Mouse (Mus musculus) CD4-positive, CD25-positive, alpha-beta regulatory T cell, adult 9 weeks (primary cell): ENCODE measurements around the gene Vmn1r204. TPM values are rescaled to one million over a fixed set of nuclear protein-coding genes. Genes with fewer than 3 reads are reported as not detected.

ENCODE experiments used
- polyA plus RNA-seq: library from polyadenylated mRNA; unstranded; fragments of 100-300 nt; shearing (Covaris generic); gene quantifications from one replicate; pipeline ENCODE4 v1.2.1, GENCODE M21; 2017

The Vmn1r204 gene
- not detected for polyA plus RNA-seq

DNA sequence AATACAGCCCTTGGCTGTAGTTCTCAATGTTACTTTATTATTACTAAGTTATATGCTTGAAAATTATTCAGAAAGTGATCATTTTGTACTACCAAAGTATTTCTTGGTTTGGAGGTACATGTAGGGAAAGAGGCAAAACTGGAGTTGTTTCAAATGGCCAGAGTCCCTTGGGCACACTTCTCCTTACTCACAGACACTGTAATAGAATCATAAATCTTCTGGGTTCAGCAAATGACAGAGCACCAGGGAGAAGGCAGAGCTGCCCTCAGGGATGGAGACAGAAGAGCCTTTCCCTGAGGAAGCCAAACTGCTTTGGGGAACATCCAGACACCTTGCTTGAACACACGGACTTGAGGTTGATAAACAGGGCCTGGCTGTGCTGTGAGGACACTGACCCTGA is at the start of gene Vmn1r204:
TSS of gene Vmn1r204 (plus strand) at position 301 of the 400 bp plus-strand sequence.

DNA sequence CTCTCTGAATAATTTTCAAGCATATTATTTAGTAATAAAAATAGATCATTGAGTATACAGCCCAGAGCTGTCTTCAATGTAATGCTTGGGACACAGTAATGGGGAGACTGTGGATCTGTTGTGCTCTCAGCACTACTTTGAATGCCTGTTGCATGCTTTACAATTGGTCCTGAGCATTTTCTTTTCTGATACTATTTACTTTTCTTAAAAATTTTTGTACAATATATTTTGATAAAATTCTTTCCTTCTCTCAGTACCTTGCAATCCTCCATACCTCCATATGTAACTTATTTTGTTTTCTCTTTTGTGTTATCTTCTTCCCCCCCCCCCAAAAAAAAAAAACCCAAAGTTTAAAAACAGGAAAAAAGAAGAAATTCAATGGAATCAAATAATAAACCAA is 47.7 kb upstream of the Vmn1r204 start, which contains the start of gene Vmn1r202:
TSS of gene Vmn1r202 (minus strand) at position 101 of the 400 bp plus-strand sequence.

DNA sequence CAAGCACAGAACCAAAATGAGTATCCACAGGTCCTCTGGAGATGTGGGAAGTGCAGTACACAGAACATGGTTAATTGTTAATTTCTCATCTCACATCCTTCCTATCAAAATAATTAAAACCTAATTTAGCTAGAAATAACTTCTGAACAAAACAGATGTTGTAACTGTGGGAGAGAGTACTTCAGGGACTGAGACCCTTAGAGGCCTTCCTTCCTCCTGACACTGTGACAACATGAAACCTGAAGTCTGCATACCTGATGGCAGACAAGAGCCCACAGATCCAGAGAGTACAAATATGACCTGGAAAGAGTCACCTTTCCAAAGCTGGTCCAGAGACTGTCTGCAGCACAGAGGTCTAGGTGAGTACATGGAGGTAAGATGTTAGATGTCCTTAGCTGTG is 35.2 kb upstream of the Vmn1r204 start, which contains the start of gene Vmn1r203:
TSS of gene Vmn1r203 (plus strand) at position 301 of the 400 bp plus-strand sequence.

DNA sequence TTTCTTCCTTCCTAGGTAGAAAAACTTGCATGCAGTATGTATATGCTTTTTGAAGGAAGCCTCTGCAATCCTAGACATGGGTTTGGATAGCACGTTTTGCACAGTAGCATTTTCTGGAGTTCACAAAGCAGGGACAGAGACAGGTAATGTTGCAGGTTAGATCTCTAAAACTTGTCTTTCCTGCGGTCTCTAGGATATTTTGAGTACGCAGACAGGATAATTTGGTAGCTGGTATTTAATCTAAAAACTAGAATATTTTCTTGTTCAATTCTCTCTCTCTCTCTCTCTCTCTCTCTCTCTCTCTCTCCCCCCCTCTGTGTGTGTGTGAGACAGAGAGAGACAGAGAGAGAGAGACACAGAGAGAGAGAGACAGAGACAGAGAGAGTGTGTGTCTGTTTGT is 39.9 kb downstream of the Vmn1r204 start, which contains the start of gene Vmn1r205:
TSS of gene Vmn1r205 (minus strand) at position 101 of the 400 bp plus-strand sequence.

Other genes with a start within 250 kb of the Vmn1r204 start
- 0.07 TPM for gene Vmn1r197, start 228.6 kb upstream of the Vmn1r204 start, polyA plus RNA-seq
- 0.06 TPM for gene Vmn1r198, start 202.8 kb upstream of the Vmn1r204 start, polyA plus RNA-seq
- not detected for gene Vmn1r199, start 173.4 kb upstream of the Vmn1r204 start, polyA plus RNA-seq
- not detected for gene Vmn1r200, start 162.8 kb upstream of the Vmn1r204 start, polyA plus RNA-seq
- not detected for gene Vmn1r201, start 81.3 kb upstream of the Vmn1r204 start, polyA plus RNA-seq
- gene Vmn1r202, start 47.8 kb upstream of the Vmn1r204 start, polyA plus RNA-seq = 0.05 TPM
- gene Vmn1r203, start 35.1 kb upstream of the Vmn1r204 start, polyA plus RNA-seq = 0.15 TPM
- gene Vmn1r205, start 39.8 kb downstream of the Vmn1r204 start, polyA plus RNA-seq = not detected
- not detected for gene Vmn1r206, start 71.1 kb downstream of the Vmn1r204 start, polyA plus RNA-seq
- 0.10 TPM for gene Vmn1r207-ps, start 176.4 kb downstream of the Vmn1r204 start, polyA plus RNA-seq
- gene Vmn1r208, start 224.2 kb downstream of the Vmn1r204 start, polyA plus RNA-seq = 0.14 TPM